Mouse (Mus musculus) lung, adult 2 months (tissue): Measurements from ENCODE around the gene Rhd. TPM values are rescaled to one million over a fixed set of nuclear protein-coding genes. Genes with fewer than 3 reads are reported as not detected.
A peak's percentile ranks its signal among the peaks of the same experiment; 100 is the strongest.

Source experiments
- DNase-seq: peaks from one replicate; pipeline ENCODE4 v3.0.0; 2022
- H3K4me1 ChIP-seq: fragments of 200-500 bp; 2 replicates; pipeline ENCODE4 v1.6.1; 2011; ENCODE audit warnings: low read length; ENCODE audit not compliant: control insufficient read depth, insufficient read depth
- H3K4me3 ChIP-seq: fragments of 200-500 bp; replicated peaks from 2 replicates; pipeline ENCODE3; 2011; ENCODE audit warnings: low read depth, mild to moderate bottlenecking, control low read depth, low read length; ENCODE audit errors: extremely low read depth
- CTCF ChIP-seq: fragments of 200-500 bp; IDR thresholded peaks from 2 replicates; pipeline ENCODE4 v1.5.1; 2011; ENCODE audit warnings: mild to moderate bottlenecking, low read length, control low read depth; ENCODE audit not compliant: insufficient read depth
- POLR2A ChIP-seq: fragments of 200-500 bp; IDR thresholded peaks from 2 replicates; pipeline ENCODE4 v1.6.1; 2011; ENCODE audit warnings: low read depth, mild to moderate bottlenecking, control low read depth, low read length, borderline replicate concordance; ENCODE audit errors: extremely low read depth
- whole genome bisulfite sequencing: fragments of 180-500 bp; shearing (Covaris S2); methylation state at CpG from one replicate; pipeline ENCODE4 v1.1.7; 2018; 5-methylcytosine and 5-hydroxymethylcytosine counted together
- polyA plus RNA-seq: library from polyadenylated mRNA; depleted of rRNA; stranded (reverse); fragments of >200 nt; gene quantifications from 2 replicates; pipeline ENCODE4 v1.2.3, GENCODE M21; 2012

The Rhd gene
- polyA plus RNA-seq, 1 experiment, result 0.14 TPM

- TF ChIP-seq POLR2A (peak; percentile 60; the same call in 1 of the 2 replicates), CTCF (no peak)
- Histone ChIP-seq H3K4me3 (peak overlapping the region; percentile 79), H3K4me1 (peaks cover 7% of the 10 kb centered on the region)
- under 1% methylated on average over 75 of the region's 75 CpGs for WGBS
- peak; percentile 69 for DNase-seq
These were observed 59.8 kb downstream of the Rhd start for GRCm38 (mm10) chr4:134924019-134924741.

DNA sequence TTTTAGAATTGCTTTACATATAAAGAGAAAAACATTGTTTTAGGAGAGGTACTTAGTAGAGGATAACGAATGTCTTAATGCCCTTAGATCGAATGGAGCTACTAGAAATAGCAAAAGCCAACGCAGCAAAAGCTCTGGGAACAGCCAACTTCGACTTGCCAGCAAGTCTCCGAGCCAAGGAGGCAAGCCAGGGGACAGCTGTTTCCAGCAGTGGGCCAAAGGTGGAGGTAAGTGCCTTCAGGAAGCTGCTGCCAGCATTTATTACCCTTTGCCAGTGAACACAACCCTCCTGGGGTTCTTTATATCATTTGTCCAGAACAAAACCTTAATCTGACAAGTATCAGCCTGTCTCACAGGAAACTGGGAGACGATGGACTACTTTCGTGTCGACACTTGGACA, 60.9 kb downstream of the Rhd start:
- no peak for DNase-seq
- 0 out of 2 replicates have a peak, but pooled peaks have one; percentile 9 for TF ChIP-seq POLR2A
- no peak for TF ChIP-seq CTCF
- peak overlapping the region; percentile 52 for H3K4me3 ChIP-seq
- 20% methylated on average over 8 of the region's 8 CpGs for WGBS
- peaks cover 10% of the 10 kb centered on the region for H3K4me1 ChIP-seq

- H3K4me3 ChIP-seq, result no peak overlapping the region
- WGBS, result 48% methylated on average over 5 of the region's 5 CpGs
- DNase-seq, result no peak
- TF ChIP-seq POLR2A (0 out of 2 replicates have a peak, but pooled peaks have one; percentile 11), CTCF (no peak)
- peaks cover 5% of the 10 kb centered on the region for H3K4me1 ChIP-seq
These were observed 63.6 kb downstream of the Rhd start for GRCm38 (mm10) chr4:134927815-134928463.

GRCm38 (mm10) chr4:134928464-134928836, 64.1 kb downstream of the Rhd start:
- no peak overlapping the region for H3K4me3 ChIP-seq
- 69% methylated on average over 1 of the region's 1 CpGs for WGBS
- TF ChIP-seq POLR2A (no peak), CTCF (no peak)
- peaks cover 5% of the 10 kb centered on the region for H3K4me1 ChIP-seq
- no peak for DNase-seq

- DNase-seq, result no peak
- 72% methylated on average over 4 of the region's 4 CpGs for WGBS
- TF ChIP-seq CTCF (no peak), POLR2A (no peak)
- Histone ChIP-seq H3K4me3 (no peak overlapping the region), H3K4me1 (peaks cover 5% of the 10 kb centered on the region)
These were observed 65.2 kb downstream of the Rhd start for GRCm38 (mm10) chr4:134929536-134929935.

- 21% methylated on average over 9 of the region's 9 CpGs for WGBS
- H3K4me3 ChIP-seq, result peak overlapping the region; percentile 69
- TF ChIP-seq POLR2A (no peak), CTCF (no peak)
- peaks cover 5% of the 10 kb centered on the region for H3K4me1 ChIP-seq
- DNase-seq, result no peak
These were observed 65.9 kb downstream of the Rhd start for GRCm38 (mm10) chr4:134930190-134930589.

GRCm38 (mm10) chr4:134930684-134931481, 66.5 kb downstream of the Rhd start, which contains the start of gene Syf2:
Syf2 (plus strand) TSS chr4:134930898.
- WGBS, result under 1% methylated on average over 68 of the region's 68 CpGs
- Histone ChIP-seq H3K4me1 (peaks cover 2% of the 10 kb centered on the region), H3K4me3 (peak within 1 kb of the TSS; percentile 88)
- DNase-seq, result peak; percentile 91
- TF ChIP-seq POLR2A, result peak; percentile 75; the same call in 1 of the 2 replicates
- TF ChIP-seq CTCF, result no peak

- no peak for DNase-seq
- H3K4me3 ChIP-seq, result no peak overlapping the region
- 47% methylated on average over 17 of the region's 17 CpGs for WGBS
- H3K4me1 ChIP-seq, result no peaks in the 10 kb centered on the region
- TF ChIP-seq CTCF (no peak), POLR2A (no peak)
These were observed 73.2 kb downstream of the Rhd start for GRCm38 (mm10) chr4:134937240-134938176.
